Mouse (Mus musculus) brain, embryonic 14.5 days (tissue): ENCODE data around the gene Grb7. TPM values are rescaled to one million over a fixed set of nuclear protein-coding genes. Genes with fewer than 3 reads are reported as not detected.

Experiments used
- DNase-seq: peaks from one replicate; pipeline ENCODE4 v3.0.0-alpha.2; 2011; ENCODE audit warnings: low read depth
- CTCF ChIP-seq: fragments of 200-500 bp; IDR thresholded peaks from 2 replicates; pipeline ENCODE4 v1.5.1; 2012; ENCODE audit warnings: inconsistent platforms, mild to moderate bottlenecking, moderate library complexity, borderline replicate concordance; ENCODE audit not compliant: insufficient read depth, insufficient read length; ENCODE audit errors: extremely low read depth
- POLR2A ChIP-seq: fragments of 200-500 bp; IDR thresholded peaks from 2 replicates; pipeline ENCODE4 v1.6.1; 2012; ENCODE audit warnings: mild to moderate bottlenecking, inconsistent platforms, borderline replicate concordance; ENCODE audit not compliant: poor library complexity, insufficient read depth, insufficient read length, severe bottlenecking; ENCODE audit errors: extremely low read depth
- polyA plus RNA-seq: library from polyadenylated mRNA; depleted of rRNA; stranded (reverse); fragments of >200 nt; gene quantifications from 2 replicates; pipeline ENCODE4 v1.2.3, GENCODE M21; 2012

Gene Grb7
- polyA plus RNA-seq, 1 experiment = 0.83 TPM

DNA sequence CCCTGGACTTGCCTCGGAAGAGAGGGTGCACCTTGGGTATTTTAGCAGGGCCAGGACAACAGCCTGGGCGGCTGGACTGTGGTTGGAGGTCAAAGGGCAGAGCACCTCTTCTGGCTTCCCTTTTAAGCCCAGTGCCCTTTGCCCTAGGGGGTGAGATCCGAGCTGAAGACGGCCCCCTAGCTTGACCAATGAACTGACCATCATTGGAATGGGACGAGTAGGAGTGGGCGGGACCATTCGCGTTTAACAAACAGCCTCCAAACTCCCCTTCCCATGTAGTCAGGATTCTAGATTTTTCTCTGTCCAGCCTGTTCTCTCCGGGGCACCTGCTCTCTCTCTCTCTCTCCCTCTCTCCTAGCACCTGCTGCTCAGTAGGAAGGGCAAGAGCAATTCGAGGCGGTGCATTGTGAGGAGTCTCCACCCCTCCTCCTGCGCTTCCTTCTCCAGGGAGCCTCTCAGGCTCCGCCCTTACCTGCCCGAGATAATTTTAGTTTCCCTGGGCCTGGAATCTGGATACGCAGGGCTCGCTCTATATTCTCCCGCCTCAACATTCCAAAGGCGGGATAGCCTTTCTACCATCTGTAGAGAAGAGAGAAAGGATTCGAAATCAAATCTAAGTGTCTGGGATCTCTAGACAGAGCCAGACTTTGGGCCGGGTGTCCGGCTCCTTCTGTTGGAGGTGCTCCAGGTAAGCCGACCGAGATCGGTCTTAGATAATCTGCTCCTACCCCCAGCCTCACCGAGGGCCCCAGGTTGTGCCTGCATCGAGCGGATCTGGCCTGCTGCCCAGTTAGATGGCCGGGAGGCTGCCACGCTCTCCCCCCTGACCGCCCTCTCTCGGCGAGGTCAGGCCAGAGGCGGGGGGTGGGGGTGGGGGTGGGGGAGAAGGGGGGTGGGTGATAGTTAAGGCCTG is 624 bp downstream of the Grb7 start:
- TF ChIP-seq POLR2A (no peak), CTCF (no peak)
- no peak for DNase-seq

DNA sequence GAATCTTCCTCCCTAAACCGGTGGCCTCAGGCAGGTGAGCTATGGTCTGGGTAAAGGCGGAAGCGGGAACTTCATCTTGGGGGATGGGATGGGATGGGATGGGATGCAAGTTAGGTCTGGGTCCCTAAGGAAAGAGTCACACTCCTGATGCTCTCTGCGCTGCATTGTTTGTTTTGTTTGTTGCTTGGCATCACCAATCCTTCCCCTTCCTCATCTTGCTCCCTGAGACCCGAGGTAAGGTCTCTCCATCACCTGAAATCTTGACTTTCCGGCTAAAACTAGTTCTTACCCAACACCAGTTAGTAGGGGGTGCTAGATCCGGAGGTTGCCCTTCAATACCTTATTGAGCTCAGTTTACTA is 1.3 kb downstream of the Grb7 start:
- TF ChIP-seq POLR2A (no peak), CTCF (no peak)
- DNase-seq = no peak

DNA sequence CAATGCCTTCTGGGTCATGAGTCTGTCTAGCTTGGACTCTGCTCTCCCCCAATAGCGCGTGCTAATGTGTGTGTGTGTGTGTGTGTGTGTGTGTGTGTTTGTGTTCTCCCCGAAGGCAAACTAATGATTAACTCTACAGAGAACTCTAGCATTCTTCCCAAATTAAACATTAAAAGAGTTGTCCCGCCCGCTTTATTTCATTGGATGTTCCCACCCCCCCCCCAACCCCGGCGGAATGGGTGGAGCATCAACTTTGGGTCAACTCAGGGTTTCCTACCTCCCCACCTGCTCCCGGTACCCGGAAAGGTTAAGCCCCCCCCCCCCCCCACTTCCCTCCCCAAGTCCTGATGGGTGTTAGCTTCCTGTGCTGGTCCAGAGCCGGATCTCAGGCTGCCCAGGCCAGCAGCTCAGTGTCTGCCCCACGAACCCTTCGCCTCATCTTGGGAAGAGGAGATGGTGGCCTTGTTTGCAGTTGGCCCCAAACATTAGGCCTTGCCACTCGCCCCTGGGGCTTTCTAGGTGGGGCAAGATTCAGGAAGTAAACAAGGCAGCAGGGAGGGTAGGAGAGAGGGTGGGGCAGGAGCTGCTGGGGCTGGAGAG is 2.1 kb downstream of the Grb7 start:
- no peak for DNase-seq
- TF ChIP-seq POLR2A (no peak), CTCF (no peak)

DNA sequence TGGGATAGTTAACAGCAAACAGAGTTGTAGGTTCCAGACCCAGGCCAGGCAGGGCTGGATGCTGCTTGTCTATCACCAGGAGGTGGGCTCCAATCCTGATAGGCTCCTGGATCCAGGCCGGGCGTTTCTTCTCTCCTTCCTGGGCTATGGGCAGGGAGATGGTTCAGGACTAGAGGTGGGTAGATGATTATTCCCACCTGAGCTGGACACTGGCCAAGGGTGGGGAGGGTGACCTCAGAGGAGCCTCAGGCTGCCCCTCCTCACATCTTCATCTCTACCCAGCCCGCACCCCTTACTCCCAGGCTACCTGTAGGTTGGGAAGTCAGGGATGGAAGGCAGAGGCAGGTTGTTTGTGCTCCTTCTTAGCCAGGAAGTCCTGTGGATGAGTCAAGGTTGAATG is 3.2 kb downstream of the Grb7 start:
- DNase-seq = no peak
- TF ChIP-seq CTCF (no peak), POLR2A (no peak)

DNA sequence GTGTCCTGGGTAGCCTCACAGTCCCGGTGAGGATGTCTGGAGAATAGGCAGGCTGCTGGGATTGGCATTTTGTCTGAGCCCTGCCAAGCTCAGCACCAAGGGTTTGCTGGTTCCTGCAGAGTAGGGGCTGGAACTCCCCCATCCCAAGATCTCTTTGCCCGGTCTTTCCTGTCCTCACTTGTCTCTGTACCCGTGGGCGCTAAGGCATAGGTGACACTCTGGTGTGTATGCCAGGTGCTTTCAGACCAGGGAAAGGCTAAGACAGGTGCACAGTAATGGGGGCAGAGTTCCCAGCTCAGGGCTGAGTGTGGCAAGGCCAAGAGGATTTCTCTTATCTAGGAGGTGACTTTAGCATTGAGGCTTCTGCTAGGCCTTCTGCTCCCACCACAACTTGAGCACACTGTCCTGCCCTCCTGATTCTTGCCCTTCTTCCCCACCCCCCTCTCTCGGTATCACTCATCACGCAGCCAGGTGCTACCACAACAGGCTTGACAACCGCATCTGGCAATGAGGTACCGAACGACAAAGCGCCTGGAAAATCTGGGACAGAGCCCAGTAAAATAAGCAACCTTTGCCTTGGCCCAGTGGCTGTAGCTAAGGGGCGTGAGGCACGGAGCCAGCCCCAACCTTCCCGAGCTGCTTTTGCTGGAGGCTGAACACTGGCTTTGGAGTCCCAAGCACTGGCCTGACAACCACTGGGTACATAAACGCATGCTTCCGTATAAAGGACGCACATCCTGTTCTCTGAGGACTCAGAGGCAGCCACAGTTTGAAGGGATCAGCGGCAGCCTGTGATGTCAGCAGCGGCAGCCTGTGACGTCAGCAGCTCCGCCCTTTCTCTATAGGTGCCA is 4.0 kb downstream of the Grb7 start:
- no peak for TF ChIP-seq POLR2A
- TF ChIP-seq CTCF = no peak
- DNase-seq = no peak

DNA sequence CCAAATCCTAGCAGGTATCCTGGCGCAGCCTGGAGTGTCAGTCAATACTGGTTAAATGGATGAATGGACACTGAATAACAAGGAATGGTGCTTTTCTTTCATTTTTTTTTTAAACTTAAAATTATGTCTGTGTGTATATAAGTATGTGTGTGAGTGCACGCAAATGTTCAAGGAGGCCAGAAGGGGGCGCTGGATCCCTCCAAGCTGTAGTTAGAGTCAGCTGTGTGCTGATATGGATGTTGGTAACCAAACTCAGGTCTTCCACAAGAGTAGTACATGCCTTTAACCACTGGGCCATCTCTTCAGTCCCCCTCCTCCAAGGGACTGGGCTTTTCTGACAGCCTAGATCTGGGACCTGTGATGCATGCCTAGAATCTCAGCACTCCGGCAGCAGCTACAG is 9.3 kb downstream of the Grb7 start:
- TF ChIP-seq CTCF (no peak), POLR2A (no peak)
- no peak for DNase-seq

DNA sequence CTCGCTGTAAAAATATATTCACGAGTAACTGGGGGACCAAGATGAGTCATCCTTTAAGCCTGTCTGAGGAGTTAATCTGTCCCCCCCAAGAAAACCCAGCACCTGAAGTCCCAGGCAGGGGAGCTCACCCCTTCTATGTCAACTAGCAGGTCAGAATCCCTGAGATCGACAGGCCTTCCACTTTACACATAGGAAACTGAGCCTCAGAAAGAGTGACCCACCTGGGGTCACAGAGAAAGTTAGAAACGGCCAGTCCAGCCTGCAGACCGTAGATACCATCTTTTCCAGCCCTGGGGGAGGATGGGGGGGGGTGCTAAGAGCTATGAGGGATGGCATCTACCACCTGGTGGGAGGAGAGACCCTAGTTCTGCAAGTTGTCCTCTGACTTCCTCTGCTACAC is 10.4 kb downstream of the Grb7 start:
- TF ChIP-seq POLR2A = no peak
- no peak for TF ChIP-seq CTCF
- no peak for DNase-seq

DNA sequence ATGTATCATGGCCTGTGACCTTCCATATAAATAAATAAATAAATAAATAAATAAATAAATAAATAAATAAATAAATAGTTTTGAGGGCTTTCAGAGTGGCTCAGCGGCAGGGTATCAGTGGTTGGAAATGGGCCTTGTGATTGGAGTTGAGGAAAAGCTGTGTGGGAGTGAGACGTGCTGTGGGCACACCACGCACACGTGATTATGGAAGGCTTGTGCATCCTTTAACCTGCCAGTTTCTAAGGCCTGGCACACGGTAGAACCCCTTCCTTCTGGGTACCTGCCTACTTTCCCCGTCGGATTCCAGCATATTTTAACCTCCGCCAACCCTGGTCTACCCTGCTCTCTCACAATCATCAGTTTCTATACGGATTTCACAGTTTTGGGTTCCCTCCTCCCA is 10.8 kb downstream of the Grb7 start:
- DNase-seq = no peak

DNA sequence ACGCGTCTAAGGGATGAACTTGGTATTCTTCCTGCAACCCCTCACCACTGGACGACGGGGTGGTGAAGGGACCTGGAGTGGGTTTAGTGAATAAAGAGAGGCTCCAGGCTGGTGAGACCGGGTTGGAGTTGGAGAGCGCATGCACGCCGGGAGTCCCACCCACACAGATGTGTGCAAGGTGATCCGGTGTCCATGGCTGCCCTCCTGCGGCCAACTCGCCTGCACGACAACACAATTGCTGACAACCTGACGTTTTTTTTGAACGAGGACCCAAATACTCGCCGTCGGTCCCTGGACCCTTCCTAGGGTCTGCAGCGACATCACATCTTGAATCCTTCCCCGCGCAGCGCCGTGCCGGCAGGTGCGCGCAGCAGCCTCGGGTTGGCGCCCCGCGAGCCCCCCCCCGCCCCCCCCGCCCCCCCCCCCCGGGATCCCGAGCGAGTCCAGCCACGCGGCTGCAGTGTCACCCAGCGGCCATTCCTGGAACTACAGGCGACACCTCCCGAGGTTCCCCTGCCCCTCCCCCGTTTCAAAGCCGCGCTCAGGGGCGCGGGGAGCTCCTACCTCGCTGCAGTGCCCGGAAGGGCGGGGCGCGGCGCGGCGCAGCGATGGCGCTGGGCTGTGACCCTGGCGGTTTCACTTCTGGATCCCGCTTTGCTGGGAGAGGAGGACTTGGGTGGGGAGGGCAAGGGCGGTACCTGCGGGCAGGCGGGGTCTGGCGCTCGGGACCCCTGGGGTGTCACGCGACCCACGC is 11.3 kb downstream of the Grb7 start:
- peak; percentile 88 for DNase-seq
- TF ChIP-seq POLR2A = 0 out of 2 replicates have a peak, but pooled peaks have one; percentile 42
- TF ChIP-seq CTCF = peak; percentile 74

More for the DNA sequence above, 10.8 kb downstream of the Grb7 start:
- TF ChIP-seq CTCF = no peak
- TF ChIP-seq POLR2A = no peak

DNA sequence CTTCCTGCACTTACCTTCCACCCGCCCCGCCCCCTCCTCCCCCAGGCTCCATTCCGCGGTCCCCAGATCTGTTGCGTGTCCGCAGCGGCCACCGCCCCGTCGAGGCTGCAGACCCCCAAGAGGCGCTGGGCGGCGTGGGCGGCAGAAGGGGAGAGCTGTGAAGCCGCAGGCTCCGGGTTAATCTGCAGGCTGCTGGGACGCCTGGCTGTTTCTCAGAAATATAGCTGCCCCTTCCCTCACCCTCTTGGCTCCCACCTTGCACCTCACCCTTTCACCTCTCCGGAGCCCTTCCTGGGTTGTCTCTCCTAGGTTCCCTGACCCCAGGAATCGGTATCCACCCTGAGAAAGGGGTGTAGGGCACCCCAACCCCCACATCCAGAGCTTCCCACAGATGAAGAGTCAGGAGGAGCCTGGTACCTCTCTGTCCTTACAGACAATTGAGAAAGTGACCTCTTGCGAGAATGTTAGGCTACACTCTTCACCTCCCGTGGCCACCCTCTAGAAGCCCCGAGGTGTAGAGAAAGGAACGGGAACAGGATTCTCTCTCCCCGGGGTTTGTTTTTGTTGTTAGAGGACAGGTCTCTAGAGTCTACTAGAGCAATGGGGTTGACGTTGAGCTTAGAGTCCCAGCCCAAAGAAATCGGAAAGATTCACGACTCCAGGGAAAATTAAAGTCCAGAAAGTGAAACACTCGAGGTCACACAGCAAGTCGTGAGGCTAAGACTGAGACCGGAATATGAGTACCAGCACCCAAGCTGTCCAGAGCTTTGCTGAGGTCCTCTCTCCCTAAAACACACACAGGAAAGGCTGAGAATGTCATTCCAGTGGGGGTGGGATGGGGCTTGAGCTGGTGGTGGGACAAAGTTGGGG is 12.2 kb downstream of the Grb7 start:
- DNase-seq = no peak
- TF ChIP-seq POLR2A (no peak), CTCF (no peak)
